Mouse (Mus musculus) right cerebral cortex, adult 18-20 months (tissue): Measurements from ENCODE around the gene Ang.

Experiments
- DNase-seq: peaks from one replicate; pipeline ENCODE4 v3.0.0; 2022; ENCODE audit warnings: mixed read lengths

Ang gene

DNA sequence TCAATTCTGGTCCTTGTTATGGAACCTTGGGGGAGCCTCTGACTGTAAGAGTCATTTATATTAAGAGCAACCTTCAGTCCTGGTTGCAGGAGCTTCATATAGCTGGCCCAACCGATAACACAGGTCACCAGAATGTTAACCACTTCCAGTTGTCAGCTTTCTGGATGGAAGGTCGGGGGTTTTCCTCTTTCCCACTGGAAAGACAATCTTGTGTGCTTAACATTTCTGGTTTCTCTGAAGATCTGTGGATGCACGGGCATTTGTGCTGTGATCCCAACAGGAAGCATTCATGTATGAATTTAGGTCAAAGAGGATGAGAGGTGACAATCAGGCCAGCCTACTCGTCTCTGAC is 38.6 kb downstream of the Ang start:
- no peak for DNase-seq

DNA sequence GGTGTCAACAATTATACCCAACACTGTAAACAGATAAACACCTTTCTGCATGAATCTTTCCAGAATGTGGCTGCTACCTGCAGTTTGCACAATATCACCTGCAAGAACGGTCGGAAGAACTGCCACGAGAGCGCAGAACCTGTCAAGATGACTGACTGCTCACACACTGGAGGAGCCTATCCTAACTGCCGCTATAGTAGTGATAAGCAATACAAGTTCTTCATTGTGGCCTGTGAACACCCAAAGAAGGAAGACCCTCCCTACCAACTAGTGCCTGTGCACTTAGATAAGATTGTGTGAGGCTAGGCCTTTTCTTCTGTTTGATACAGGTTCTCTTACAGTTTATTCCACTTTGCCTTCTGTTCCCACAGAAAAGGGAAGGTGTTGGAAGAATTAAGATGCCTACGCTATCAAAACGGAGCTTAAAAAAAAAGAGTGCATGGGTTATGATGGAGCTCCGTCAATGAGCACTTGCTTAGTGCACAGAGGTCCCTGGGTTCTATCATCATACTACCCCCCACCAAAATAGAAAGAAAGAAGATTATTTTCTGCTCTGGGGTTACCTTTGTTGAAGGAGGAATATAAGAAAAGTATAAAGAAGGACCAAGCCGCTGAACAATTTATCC is 39.5 kb downstream of the Ang start:
- no peak for DNase-seq

DNA sequence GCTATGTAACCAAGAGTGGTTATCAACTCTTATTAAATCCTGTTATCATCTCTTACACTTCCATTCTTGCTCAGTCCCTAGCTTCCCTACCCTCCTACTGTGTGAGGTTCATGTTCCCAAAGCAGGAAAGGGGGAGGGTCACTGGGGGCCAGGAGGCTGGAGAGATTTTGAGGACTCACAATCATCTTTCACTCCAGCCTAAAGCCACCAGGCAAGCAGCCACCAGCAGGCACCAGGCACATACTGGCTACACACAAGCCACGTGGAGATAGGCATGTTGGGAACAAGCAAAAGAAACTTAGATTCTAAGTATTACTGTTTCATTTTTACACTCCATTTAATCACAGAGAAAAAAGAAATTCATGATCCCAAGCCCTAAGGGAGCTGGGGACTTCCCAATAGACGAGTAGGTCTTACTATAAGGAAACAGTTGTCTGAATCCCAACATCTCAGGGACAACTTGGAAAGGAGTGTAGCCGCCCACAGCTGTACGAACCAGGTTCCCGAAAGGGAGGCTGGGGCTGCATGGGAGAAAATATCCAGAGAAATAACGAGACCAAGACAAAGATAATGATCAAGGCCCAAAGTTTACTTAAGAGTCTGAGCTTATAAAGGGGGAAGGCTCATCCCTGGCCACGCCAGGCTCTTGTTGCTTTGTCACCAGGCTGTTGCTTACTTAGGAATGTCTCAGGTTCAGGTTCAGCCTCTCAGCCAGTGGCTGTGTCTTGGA is 40.3 kb downstream of the Ang start:
- no peak for DNase-seq

DNA sequence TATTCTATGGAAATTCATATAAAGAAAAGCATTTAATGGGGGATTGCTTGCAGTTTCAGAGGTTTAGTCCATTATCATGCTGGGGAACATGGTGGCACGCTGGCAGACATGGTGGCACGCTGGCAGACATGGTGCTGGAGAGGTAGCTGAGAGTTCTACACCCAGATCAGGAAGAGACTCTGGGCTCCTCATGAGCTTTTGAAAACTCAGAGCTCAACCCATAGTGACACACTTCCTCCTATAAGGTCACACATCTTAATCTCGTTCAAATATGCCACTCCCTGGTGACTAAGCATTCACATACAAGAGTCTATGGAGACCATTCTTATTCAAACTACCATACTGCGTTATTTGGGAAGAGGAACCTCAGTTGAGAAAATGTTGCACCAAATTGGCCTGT is 41.4 kb downstream of the Ang start:
- DNase-seq, result no peak

DNA sequence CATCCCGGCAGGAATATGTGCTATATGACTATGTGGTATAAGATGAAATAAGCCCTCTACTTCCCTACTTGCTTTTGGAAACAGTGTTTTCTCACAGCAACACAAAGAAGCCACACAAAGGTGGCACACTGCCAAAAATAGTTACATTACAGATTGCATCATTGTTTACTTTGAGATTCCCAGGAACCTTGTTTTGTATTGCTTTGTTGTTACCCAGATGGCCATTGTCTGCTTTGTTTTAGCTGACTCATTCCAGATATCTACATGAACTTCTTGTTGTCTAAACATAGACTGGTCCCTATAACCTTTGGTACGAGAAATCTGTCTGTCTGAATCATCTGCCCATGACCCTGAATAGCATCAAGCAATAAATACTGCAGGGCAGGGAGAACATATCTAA is 49.4 kb downstream of the Ang start:
- no peak for DNase-seq

DNA sequence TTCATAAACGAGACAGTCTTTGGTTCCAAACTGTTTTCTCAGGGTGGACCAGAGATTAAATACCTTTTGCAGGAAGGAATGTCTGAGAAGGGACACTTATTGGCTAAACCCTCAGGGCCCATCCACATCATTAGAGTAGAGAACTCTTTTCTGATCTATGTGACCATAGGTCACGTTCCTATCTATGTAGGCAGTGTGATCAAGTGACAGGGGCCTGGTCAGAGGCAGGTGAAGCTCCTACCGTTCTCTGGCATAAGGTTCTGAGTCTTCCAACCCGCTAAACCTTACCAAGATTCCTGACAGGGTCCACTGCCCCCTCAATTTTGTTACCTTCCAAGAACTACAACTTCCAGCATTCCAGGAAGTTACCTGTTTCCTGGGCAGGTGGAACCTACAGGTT is 51.2 kb downstream of the Ang start:
- no peak for DNase-seq

DNA sequence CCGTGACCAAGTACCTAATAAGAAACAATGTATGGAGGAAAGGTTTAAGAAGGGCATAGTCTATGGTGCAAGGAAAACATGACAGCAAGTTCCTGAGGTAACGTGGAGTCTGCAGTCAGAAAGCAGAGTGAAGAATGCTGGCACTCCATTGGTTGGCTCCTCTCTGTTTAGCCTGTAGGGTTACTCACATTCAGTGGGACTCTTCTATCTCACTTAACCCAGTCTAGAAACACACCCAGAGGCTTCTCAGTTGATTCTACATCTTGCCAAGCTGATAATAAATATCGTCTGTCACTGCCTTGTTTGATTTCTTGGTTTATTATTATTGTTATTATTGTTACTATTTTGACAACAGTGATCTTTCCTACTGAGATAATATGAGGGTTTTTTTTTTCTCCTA is 51.6 kb downstream of the Ang start:
- DNase-seq, result no peak

DNA sequence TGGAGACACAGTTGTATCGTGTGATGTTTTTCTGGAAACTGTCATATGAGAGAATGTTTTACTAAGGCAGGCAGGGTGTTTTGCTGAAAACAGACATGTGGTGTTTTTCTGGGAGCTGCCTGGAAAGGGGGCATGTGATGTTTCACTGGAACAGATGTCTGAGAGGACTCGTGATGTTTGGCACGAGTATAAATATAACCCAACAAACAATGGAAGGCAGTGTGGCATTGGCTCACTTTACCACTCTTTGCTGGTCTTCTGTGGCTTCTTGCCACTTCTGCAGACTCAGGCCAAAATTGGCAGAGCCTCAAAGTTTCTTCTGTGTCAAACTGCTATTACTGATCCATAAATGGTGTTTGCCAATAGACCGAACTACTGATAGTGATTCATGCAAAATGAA is 52.3 kb downstream of the Ang start:
- DNase-seq, result peak; percentile 47

DNA sequence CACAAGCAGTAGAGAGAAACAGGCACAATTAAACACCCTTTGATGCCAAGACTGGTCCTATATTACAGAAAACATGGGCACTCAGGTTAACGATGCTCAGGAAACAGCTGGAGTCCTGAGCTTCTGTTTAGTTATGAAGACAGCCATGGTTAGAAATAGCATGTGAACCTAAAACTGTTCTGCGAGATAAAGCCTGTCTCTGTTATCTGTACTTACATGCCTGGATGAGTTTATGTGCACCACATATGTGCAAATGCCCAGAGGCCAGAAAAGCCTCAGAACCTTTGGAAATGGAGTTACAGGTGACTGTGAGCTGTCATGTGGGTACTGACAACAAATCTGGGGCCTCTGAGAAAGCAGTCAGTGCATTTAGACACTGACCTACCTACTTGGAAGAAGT is 53.0 kb downstream of the Ang start:
- DNase-seq, result no peak

DNA sequence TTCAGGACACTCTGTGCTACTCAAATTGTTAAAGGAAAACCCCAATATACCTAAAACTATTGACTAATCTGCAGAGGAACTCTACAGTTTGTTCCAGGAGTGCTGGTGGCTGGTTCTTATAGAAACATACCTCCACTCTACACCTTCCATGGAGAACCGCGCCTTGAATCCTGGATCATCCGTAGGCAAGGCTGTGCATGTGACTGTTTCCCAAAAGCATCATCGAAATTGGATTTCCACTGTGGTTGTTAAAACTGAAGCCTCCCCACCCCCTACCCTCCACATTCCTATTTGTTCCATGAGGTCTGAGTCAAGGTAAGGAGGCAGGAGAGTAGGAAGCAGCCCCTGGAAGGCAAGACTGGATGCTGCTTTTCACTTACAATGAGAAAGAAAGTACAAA is 53.5 kb downstream of the Ang start:
- DNase-seq, result no peak

DNA sequence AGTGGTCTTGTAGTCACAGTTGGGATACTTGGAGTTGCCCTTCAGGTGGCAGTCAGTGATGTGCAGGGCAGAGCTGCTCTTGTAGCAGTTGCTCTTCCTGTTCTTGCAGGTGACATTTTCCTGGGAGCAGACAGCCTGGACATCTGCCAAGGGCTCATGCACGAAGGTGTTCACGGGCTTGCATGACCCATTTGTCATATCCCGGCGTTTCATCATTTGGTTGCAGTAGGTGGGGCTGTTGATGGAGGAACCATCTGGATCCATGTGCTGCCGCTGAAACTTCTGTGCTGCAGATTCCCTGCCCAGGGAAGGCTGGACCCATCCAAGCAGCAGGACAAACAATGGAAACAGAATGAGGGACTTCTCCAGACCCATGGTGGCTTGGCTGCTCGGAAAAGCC is 54.6 kb downstream of the Ang start:
- DNase-seq, result no peak

DNA sequence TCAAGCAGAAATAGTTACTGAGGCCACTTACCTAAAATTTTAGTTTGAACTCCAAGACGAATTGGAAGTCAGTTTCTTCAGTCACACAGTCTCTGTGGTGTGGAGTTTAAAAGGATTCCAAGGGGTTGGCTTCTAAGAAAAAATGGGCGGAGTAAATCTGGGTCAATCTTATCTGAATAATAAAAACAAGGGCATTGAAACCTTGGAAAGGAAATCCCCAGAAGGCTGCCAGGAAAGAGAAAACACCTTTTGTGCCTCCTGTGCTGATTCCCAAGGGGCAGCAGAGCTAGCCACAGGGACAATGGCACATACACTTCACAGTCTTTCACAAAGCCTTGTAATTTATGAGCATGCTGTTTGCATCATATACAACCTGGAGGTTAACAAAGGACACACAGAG is 55.7 kb downstream of the Ang start, which contains the start of gene Rnase1:
Rnase1 (minus strand) TSS at position 101 of the 400 bp plus-strand sequence.
- no peak for DNase-seq

DNA sequence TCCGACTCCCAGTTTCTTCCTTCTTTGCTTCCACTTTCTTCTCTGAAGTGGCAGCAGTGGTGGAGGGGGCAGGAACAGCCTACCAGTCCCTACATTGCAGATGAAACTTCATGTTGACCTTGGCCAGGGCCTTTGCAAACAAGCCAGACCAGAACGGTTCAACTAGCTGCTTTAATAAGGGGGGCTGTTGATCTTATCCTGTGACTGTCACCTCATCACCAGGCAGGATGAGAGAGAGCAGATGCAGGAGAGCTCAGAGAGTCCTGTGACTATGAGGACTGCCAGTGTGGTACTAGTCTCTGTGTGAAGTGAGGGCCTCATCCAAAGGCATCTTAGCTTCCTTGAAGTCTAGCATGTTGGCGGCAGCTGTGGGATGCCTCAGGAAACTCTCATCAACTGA is 57.1 kb downstream of the Ang start:
- no peak for DNase-seq

DNA sequence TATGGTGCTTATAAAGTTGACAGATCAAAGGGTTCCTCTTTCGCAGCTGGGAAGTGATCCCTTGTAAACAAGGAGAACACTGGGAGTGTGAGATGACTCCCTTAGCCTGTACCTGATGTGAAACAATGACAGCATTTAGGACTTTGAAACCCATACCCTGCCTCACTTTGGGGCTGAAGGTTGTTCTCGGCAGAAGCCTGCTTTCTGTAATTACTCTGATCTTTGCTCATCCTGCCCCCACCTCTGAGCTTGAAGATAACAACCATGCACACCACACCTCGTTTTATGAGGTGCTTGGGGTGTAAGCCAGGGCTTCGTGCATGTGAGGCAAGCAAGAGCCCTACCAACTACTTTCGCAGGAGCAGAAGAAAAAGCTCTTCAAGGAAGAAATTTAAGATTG is 58.2 kb downstream of the Ang start:
- DNase-seq, result no peak

DNA sequence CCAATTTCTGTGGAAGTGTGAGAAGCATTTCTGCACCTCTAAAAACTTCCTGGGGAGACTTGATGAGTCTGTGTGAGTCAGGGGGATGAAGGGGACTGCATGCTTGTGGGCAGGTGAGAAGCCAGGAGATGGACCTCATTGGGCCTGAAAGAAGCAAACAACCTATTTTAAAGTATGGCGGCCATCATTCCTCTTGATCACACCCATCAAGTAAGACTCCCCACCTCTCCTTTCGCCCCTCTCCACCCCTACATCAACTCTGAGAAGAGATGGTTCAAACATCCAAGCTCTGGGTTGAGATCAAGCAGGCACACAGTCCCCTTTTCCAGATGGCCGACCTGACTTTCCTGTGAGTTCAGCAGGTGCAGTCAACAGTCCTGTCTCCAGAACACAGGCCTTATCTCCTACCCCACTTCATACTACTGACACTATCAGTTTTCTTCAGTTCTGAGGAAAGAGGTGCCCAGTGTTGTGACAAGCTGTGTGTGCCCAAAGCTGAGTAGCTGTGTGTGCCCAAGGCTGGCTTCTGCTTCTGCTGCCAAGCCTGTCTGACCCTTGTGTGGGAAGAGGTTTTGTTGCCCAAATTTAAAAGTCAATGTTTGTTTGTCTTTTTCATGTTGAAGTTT is 59.4 kb downstream of the Ang start:
- no peak for DNase-seq
